Mouse (Mus musculus) spleen, postnatal 4 days (tissue): ENCODE measurements around the gene Polr2e.

Experiments
- DNase-seq, 2 experiments: peaks; one replicate each; pipeline ENCODE4 v3.0.0; 2022; ENCODE audit warnings: low spot score in 2 of 2

Polr2e gene

GRCm38 (mm10) chr10:80039559-80039979, at the start of gene Polr2e:
Gene Polr2e (minus strand): TSS chr10:80039795.
- peak; percentile 97 to 98 for DNase-seq

GRCm38 (mm10) chr10:80089146-80089545, 49.6 kb upstream of the Polr2e start:
- no peak for DNase-seq

GRCm38 (mm10) chr10:80087483-80087882, 47.9 kb upstream of the Polr2e start:
- DNase-seq, result no peak

GRCm38 (mm10) chr10:80086847-80087246, 47.3 kb upstream of the Polr2e start:
- DNase-seq, result no peak

- DNase-seq, result no peak
Observed at GRCm38 (mm10) chr10:80084817-80085487, 45.4 kb upstream of the Polr2e start.

- DNase-seq, result peak; percentile 85 to 86
Observed at GRCm38 (mm10) chr10:80081075-80081474, 41.5 kb upstream of the Polr2e start.

- peak; percentile 82 to 84 for DNase-seq
Observed at GRCm38 (mm10) chr10:80080396-80081070, 40.9 kb upstream of the Polr2e start.

GRCm38 (mm10) chr10:80078366-80078765, 38.8 kb upstream of the Polr2e start:
- no peak for DNase-seq

GRCm38 (mm10) chr10:80077312-80077711, 37.7 kb upstream of the Polr2e start:
- no peak for DNase-seq

GRCm38 (mm10) chr10:80076386-80076785, 36.8 kb upstream of the Polr2e start:
- no peak for DNase-seq

GRCm38 (mm10) chr10:80075924-80076323, 36.3 kb upstream of the Polr2e start:
- no peak for DNase-seq

GRCm38 (mm10) chr10:80074813-80075601, 35.4 kb upstream of the Polr2e start:
- peak; percentile 80 to 86 for DNase-seq

GRCm38 (mm10) chr10:80072623-80073489, 33.3 kb upstream of the Polr2e start:
- no peak for DNase-seq

GRCm38 (mm10) chr10:80071516-80071900, 31.9 kb upstream of the Polr2e start:
- no peak for DNase-seq

- DNase-seq, result peak in 1 of 2 experiments; percentile 73
Observed at GRCm38 (mm10) chr10:80070837-80071515, 31.4 kb upstream of the Polr2e start.

- DNase-seq, result no peak
Observed at GRCm38 (mm10) chr10:80069948-80070450, 30.4 kb upstream of the Polr2e start.

GRCm38 (mm10) chr10:80069251-80069650, 29.7 kb upstream of the Polr2e start:
- DNase-seq, result no peak

- DNase-seq, result no peak
Observed at GRCm38 (mm10) chr10:80063877-80064650, 24.5 kb upstream of the Polr2e start.

GRCm38 (mm10) chr10:80063104-80063503, 23.5 kb upstream of the Polr2e start:
- DNase-seq, result no peak
